Mouse (Mus musculus): ENCODE measurements around the gene Nhp2. TPM values are rescaled to one million over a fixed set of nuclear protein-coding genes. Genes with fewer than 3 reads are reported as not detected.
A peak's percentile ranks its signal among the peaks of the same experiment; 100 is the strongest.

Nhp2 gene
- polyA plus RNA-seq (2012; rRNA removed): 73.0 and 78.5 TPM in 2 replicates

- TF ChIP-seq CTCF (IDR thresholded peaks at IDR 0.05; ENCODE audit: extremely low read depth, insufficient read depth, low read length) (no peak), POLR2A (IDR thresholded peaks at IDR 0.05; ENCODE audit: extremely low read depth, insufficient read depth, low read length) (no peak)
- Histone ChIP-seq H3K27ac (ENCODE audit: insufficient read depth, low read length) (no peak within 1 kb of the TSS), H3K4me1 (ENCODE audit: control insufficient read depth, insufficient read depth, low read length) (peaks cover 15% of the 10 kb centered on the region), H3K4me3 (ENCODE audit: insufficient read depth, low read length) (peak within 1 kb of the TSS; percentile 77)
Observed at GRCm38 (mm10) chr11:51619409-51620060, at the start of gene Nhp2. Gene Nhp2, plus strand, starts transcription at chr11:51619735.

- Histone ChIP-seq H3K4me3 (ENCODE audit: insufficient read depth, low read length) (no peak overlapping the region), H3K27ac (ENCODE audit: insufficient read depth, low read length) (no peak overlapping the region), H3K4me1 (ENCODE audit: control insufficient read depth, insufficient read depth, low read length) (no peaks in the 10 kb centered on the region)
- no peak for TF ChIP-seq POLR2A (IDR thresholded peaks at IDR 0.05; ENCODE audit: extremely low read depth, insufficient read depth, low read length)
- TF ChIP-seq CTCF (IDR thresholded peaks at IDR 0.05; ENCODE audit: extremely low read depth, insufficient read depth, low read length): no peak
Observed at GRCm38 (mm10) chr11:51576454-51576853, 43.1 kb upstream of the Nhp2 start.

GRCm38 (mm10) chr11:51577587-51577986 lies 41.9 kb upstream of the Nhp2 start:
- TF ChIP-seq CTCF (IDR thresholded peaks at IDR 0.05; ENCODE audit: extremely low read depth, insufficient read depth, low read length) (no peak), POLR2A (IDR thresholded peaks at IDR 0.05; ENCODE audit: extremely low read depth, insufficient read depth, low read length) (no peak)
- no peak overlapping the region for H3K27ac ChIP-seq (ENCODE audit: insufficient read depth, low read length)
- H3K4me3 ChIP-seq (ENCODE audit: insufficient read depth, low read length): no peak overlapping the region
- H3K4me1 ChIP-seq (ENCODE audit: control insufficient read depth, insufficient read depth, low read length): no peaks in the 10 kb centered on the region

- Histone ChIP-seq H3K4me1 (ENCODE audit: control insufficient read depth, insufficient read depth, low read length) (0 out of 2 replicates have a peak, but pooled peaks cover 1% of the 10 kb centered on the region), H3K27ac (ENCODE audit: insufficient read depth, low read length) (no peak overlapping the region), H3K4me3 (ENCODE audit: insufficient read depth, low read length) (no peak overlapping the region)
- no peak for TF ChIP-seq POLR2A (IDR thresholded peaks at IDR 0.05; ENCODE audit: extremely low read depth, insufficient read depth, low read length)
- TF ChIP-seq CTCF (IDR thresholded peaks at IDR 0.05; ENCODE audit: extremely low read depth, insufficient read depth, low read length): no peak
Observed at GRCm38 (mm10) chr11:51579024-51579423, 40.5 kb upstream of the Nhp2 start.

GRCm38 (mm10) chr11:51582713-51583112 lies 36.8 kb upstream of the Nhp2 start:
- H3K27ac ChIP-seq (ENCODE audit: insufficient read depth, low read length): no peak overlapping the region
- no peak for TF ChIP-seq POLR2A (IDR thresholded peaks at IDR 0.05; ENCODE audit: extremely low read depth, insufficient read depth, low read length)
- TF ChIP-seq CTCF (IDR thresholded peaks at IDR 0.05; ENCODE audit: extremely low read depth, insufficient read depth, low read length): peak; percentile 40
- peaks cover 3% of the 10 kb centered on the region; the same call in 1 of the 2 replicates for H3K4me1 ChIP-seq (ENCODE audit: control insufficient read depth, insufficient read depth, low read length)
- H3K4me3 ChIP-seq (ENCODE audit: insufficient read depth, low read length): no peak overlapping the region

GRCm38 (mm10) chr11:51584057-51584430 lies 35.5 kb upstream of the Nhp2 start:
- TF ChIP-seq CTCF (IDR thresholded peaks at IDR 0.05; ENCODE audit: extremely low read depth, insufficient read depth, low read length) (no peak), POLR2A (IDR thresholded peaks at IDR 0.05; ENCODE audit: extremely low read depth, insufficient read depth, low read length) (no peak)
- peak overlapping the region; percentile 65 for H3K4me3 ChIP-seq (ENCODE audit: insufficient read depth, low read length)
- H3K27ac ChIP-seq (ENCODE audit: insufficient read depth, low read length): peak overlapping the region; percentile 89
- H3K4me1 ChIP-seq (ENCODE audit: control insufficient read depth, insufficient read depth, low read length): peaks cover 3% of the 10 kb centered on the region; the same call in 1 of the 2 replicates

- Histone ChIP-seq H3K4me3 (ENCODE audit: insufficient read depth, low read length) (peak within 1 kb of the TSS; percentile 65), H3K27ac (ENCODE audit: insufficient read depth, low read length) (peak within 1 kb of the TSS; percentile 89), H3K4me1 (ENCODE audit: control insufficient read depth, insufficient read depth, low read length) (peaks cover 3% of the 10 kb centered on the region; the same call in 1 of the 2 replicates)
- no peak for TF ChIP-seq CTCF (IDR thresholded peaks at IDR 0.05; ENCODE audit: extremely low read depth, insufficient read depth, low read length)
- peak; percentile 97 for TF ChIP-seq POLR2A (IDR thresholded peaks at IDR 0.05; ENCODE audit: extremely low read depth, insufficient read depth, low read length)
Observed at GRCm38 (mm10) chr11:51584431-51585248, 34.9 kb upstream of the Nhp2 start, which contains the start of gene Phykpl. Gene Phykpl, plus strand, starts transcription at chr11:51584757.

- no peak overlapping the region for H3K27ac ChIP-seq (ENCODE audit: insufficient read depth, low read length)
- H3K4me3 ChIP-seq (ENCODE audit: insufficient read depth, low read length): peak overlapping the region; percentile 65; the same call in 1 of the 2 replicates
- no peak for TF ChIP-seq CTCF (IDR thresholded peaks at IDR 0.05; ENCODE audit: extremely low read depth, insufficient read depth, low read length)
- no peak for TF ChIP-seq POLR2A (IDR thresholded peaks at IDR 0.05; ENCODE audit: extremely low read depth, insufficient read depth, low read length)
- H3K4me1 ChIP-seq (ENCODE audit: control insufficient read depth, insufficient read depth, low read length): peaks cover 3% of the 10 kb centered on the region; the same call in 1 of the 2 replicates
Observed at GRCm38 (mm10) chr11:51585608-51586252, 33.8 kb upstream of the Nhp2 start.

GRCm38 (mm10) chr11:51586411-51586810 lies 33.1 kb upstream of the Nhp2 start:
- Histone ChIP-seq H3K4me1 (ENCODE audit: control insufficient read depth, insufficient read depth, low read length) (peaks cover 3% of the 10 kb centered on the region; the same call in 1 of the 2 replicates), H3K4me3 (ENCODE audit: insufficient read depth, low read length) (no peak overlapping the region), H3K27ac (ENCODE audit: insufficient read depth, low read length) (no peak overlapping the region)
- no peak for TF ChIP-seq CTCF (IDR thresholded peaks at IDR 0.05; ENCODE audit: extremely low read depth, insufficient read depth, low read length)
- TF ChIP-seq POLR2A (IDR thresholded peaks at IDR 0.05; ENCODE audit: extremely low read depth, insufficient read depth, low read length): no peak
